Mouse (Mus musculus) heart, embryonic 16.5 days (tissue): ENCODE results near the gene Gnai3. TPM values are rescaled to one million over a fixed set of nuclear protein-coding genes. Genes with fewer than 3 reads are reported as not detected.
A peak's percentile ranks its signal among the peaks of the same experiment; 100 is the strongest.

ENCODE experiments used
- ATAC-seq: fragments of 200-750 bp; cut with Nextera tagmentation; replicated peaks from 2 replicates; pipeline ENCODE4 v1.8.0; 2017; ENCODE audit warnings: moderate number of reproducible peaks; ENCODE audit not compliant: insufficient read depth, low FRiP score; ENCODE audit errors: extremely low read depth
- H3K27ac ChIP-seq: fragments of 300-500 bp; sonication (generic); 2 replicates; pipeline ENCODE4 v1.5.1; 2014; ENCODE audit warnings: mild to moderate bottlenecking, low read length, control low read depth, moderate library complexity
- H3K27me3 ChIP-seq: fragments of 300-500 bp; sonication (generic); 2 replicates; pipeline ENCODE4 v1.6.1; 2014; ENCODE audit warnings: low read length, mixed read lengths; ENCODE audit not compliant: control insufficient read depth, insufficient read depth
- H3K36me3 ChIP-seq: fragments of 300-500 bp; sonication (generic); 2 replicates; pipeline ENCODE4 v1.6.1; 2014; ENCODE audit not compliant: control insufficient read depth, insufficient read depth
- H3K4me1 ChIP-seq: fragments of 300-500 bp; sonication (generic); 2 replicates; pipeline ENCODE4 v1.6.1; 2014; ENCODE audit warnings: low read length, mixed read lengths; ENCODE audit not compliant: control insufficient read depth, insufficient read depth
- H3K4me2 ChIP-seq: fragments of 300-500 bp; sonication (generic); 2 replicates; pipeline ENCODE4 v1.6.1; 2014; ENCODE audit warnings: low read depth, mild to moderate bottlenecking, control low read depth, low read length
- H3K4me3 ChIP-seq: fragments of 300-500 bp; sonication (generic); 2 replicates; pipeline ENCODE4 v1.5.1; 2014; ENCODE audit warnings: mild to moderate bottlenecking, control low read depth, low read length
- H3K9ac ChIP-seq: fragments of 300-500 bp; sonication (generic); 2 replicates; pipeline ENCODE4 v1.6.1; 2014; ENCODE audit warnings: low read length, control low read depth
- H3K9me3 ChIP-seq: fragments of 300-500 bp; sonication (generic); replicated peaks from 2 replicates; pipeline ENCODE4 v1.6.1; 2016; ENCODE audit warnings: low read length; ENCODE audit not compliant: control insufficient read depth
- WGBS: fragments of 180-500 bp; shearing (Covaris S2); extraction: QIAGEN DNeasy Blood & Tissue Kit; methylation state at CpG from one replicate; pipeline ENCODE4 v1.1.7; 2014; 5-methylcytosine and 5-hydroxymethylcytosine counted together
- polyA plus RNA-seq: library from polyadenylated mRNA; unstranded; fragments of >200 nt; fragmentation: Nextera tagmentation; extraction: Ambion mirVana; gene quantifications from 2 replicates; pipeline ENCODE4 v1.2.1, GENCODE M21; 2015

Gnai3 gene
- polyA plus RNA-seq, 1 experiment from 2014 or later = 85.5 TPM

GRCm38 (mm10) chr3:108165532-108166315 lies 19.8 kb upstream of the Gnai3 start:
- no peak for ATAC-seq
- no peak overlapping the region for H3K4me2 ChIP-seq
- H3K36me3 ChIP-seq = no peaks in the 10 kb centered on the region
- 63% methylated on average over 10 of the region's 10 CpGs for WGBS
- H3K9me3 ChIP-seq = no peaks in the 10 kb centered on the region
- no peak overlapping the region for H3K4me3 ChIP-seq
- H3K27ac ChIP-seq = no peak overlapping the region
- no peak overlapping the region; the same call in 1 of the 2 replicates for H3K9ac ChIP-seq
- no peaks in the 10 kb centered on the region for H3K27me3 ChIP-seq
- H3K4me1 ChIP-seq = peaks cover 9% of the 10 kb centered on the region; the same call in 1 of the 2 replicates

GRCm38 (mm10) chr3:108164807-108165206 lies 18.9 kb upstream of the Gnai3 start:
- H3K27me3 ChIP-seq = no peaks in the 10 kb centered on the region
- no peak overlapping the region for H3K9ac ChIP-seq
- no peak overlapping the region for H3K27ac ChIP-seq
- H3K36me3 ChIP-seq = no peaks in the 10 kb centered on the region
- H3K4me1 ChIP-seq = peaks cover 9% of the 10 kb centered on the region; the same call in 1 of the 2 replicates
- H3K9me3 ChIP-seq = no peaks in the 10 kb centered on the region
- peak; percentile 50; the same call in 1 of the 2 replicates for ATAC-seq
- no peak overlapping the region for H3K4me3 ChIP-seq
- peak overlapping the region; percentile 47 for H3K4me2 ChIP-seq
- WGBS = 24% methylated on average over 9 of the region's 9 CpGs

GRCm38 (mm10) chr3:108164091-108164490 lies 18.1 kb upstream of the Gnai3 start:
- no peak overlapping the region for H3K27ac ChIP-seq
- no peak overlapping the region for H3K4me2 ChIP-seq
- H3K4me1 ChIP-seq = peaks cover 14% of the 10 kb centered on the region
- 55% methylated on average over 5 of the region's 5 CpGs for WGBS
- no peaks in the 10 kb centered on the region for H3K36me3 ChIP-seq
- no peak overlapping the region for H3K4me3 ChIP-seq
- H3K9ac ChIP-seq = no peak overlapping the region
- H3K27me3 ChIP-seq = no peaks in the 10 kb centered on the region
- no peaks in the 10 kb centered on the region for H3K9me3 ChIP-seq
- no peak for ATAC-seq

- Histone ChIP-seq H3K36me3 (no peaks in the 10 kb centered on the region), H3K27me3 (no peaks in the 10 kb centered on the region), H3K4me2 (peak overlapping the region; percentile 51), H3K4me3 (no peak overlapping the region), H3K4me1 (peaks cover 19% of the 10 kb centered on the region), H3K9ac (peak overlapping the region; percentile 38; the same call in 1 of the 2 replicates), H3K27ac (peak overlapping the region; percentile 77), H3K9me3 (no peaks in the 10 kb centered on the region)
- 35% methylated on average over 9 of the region's 9 CpGs for WGBS
- ATAC-seq = peak; percentile 88
Observed at GRCm38 (mm10) chr3:108158383-108159037, 12.6 kb upstream of the Gnai3 start.

- no peak within 1 kb of the TSS for H3K4me3 ChIP-seq
- no peaks in the 10 kb centered on the region for H3K27me3 ChIP-seq
- no peak for ATAC-seq
- H3K9me3 ChIP-seq = no peaks in the 10 kb centered on the region
- no peak within 1 kb of the TSS for H3K9ac ChIP-seq
- WGBS = 44% methylated on average over 4 of the region's 4 CpGs
- H3K4me2 ChIP-seq = no peak within 1 kb of the TSS
- peaks cover 19% of the 10 kb centered on the region for H3K4me1 ChIP-seq
- no peaks in the 10 kb centered on the region for H3K36me3 ChIP-seq
- H3K27ac ChIP-seq = no peak within 1 kb of the TSS
Observed at GRCm38 (mm10) chr3:108154656-108155055, 8.7 kb upstream of the Gnai3 start, which contains the start of gene Gpr61. TSS of gene Gpr61 (minus strand) at chr3:108154882.

GRCm38 (mm10) chr3:108152290-108152689 lies 6.3 kb upstream of the Gnai3 start:
- no peaks in the 10 kb centered on the region for H3K9me3 ChIP-seq

GRCm38 (mm10) chr3:108147386-108148235 lies 1.7 kb upstream of the Gnai3 start:
- WGBS = 62% methylated on average over 11 of the region's 11 CpGs
- H3K4me1 ChIP-seq = peaks cover 25% of the 10 kb centered on the region
- peak overlapping the region; percentile 43; the same call in 1 of the 2 replicates for H3K27ac ChIP-seq
- no peaks in the 10 kb centered on the region for H3K9me3 ChIP-seq
- no peaks in the 10 kb centered on the region for H3K27me3 ChIP-seq
- H3K36me3 ChIP-seq = no peaks in the 10 kb centered on the region
- H3K9ac ChIP-seq = no peak overlapping the region
- no peak overlapping the region for H3K4me3 ChIP-seq
- H3K4me2 ChIP-seq = peak overlapping the region; percentile 21; the same call in 1 of the 2 replicates
- ATAC-seq = peak; percentile 55

More at GRCm38 (mm10) chr3:108152290-108152689, 6.3 kb upstream of the Gnai3 start:
- no peak overlapping the region for H3K4me3 ChIP-seq
- 86% methylated on average over 3 of the region's 3 CpGs for WGBS
- H3K4me2 ChIP-seq = no peak overlapping the region
- H3K27ac ChIP-seq = no peak overlapping the region
- no peaks in the 10 kb centered on the region for H3K36me3 ChIP-seq
- peaks cover 8% of the 10 kb centered on the region for H3K4me1 ChIP-seq
- no peak for ATAC-seq
- no peak overlapping the region for H3K9ac ChIP-seq
- H3K27me3 ChIP-seq = no peaks in the 10 kb centered on the region

GRCm38 (mm10) chr3:108146671-108147070 lies 725 bp upstream of the Gnai3 start:
- Histone ChIP-seq H3K4me1 (peaks cover 25% of the 10 kb centered on the region), H3K4me2 (peak overlapping the region; percentile 79), H3K4me3 (peak overlapping the region; percentile 78), H3K9me3 (no peaks in the 10 kb centered on the region), H3K9ac (peak overlapping the region; percentile 82), H3K27me3 (no peaks in the 10 kb centered on the region), H3K36me3 (no peaks in the 10 kb centered on the region), H3K27ac (peak overlapping the region; percentile 95; the same call in 1 of the 2 replicates)
- no peak for ATAC-seq
- 50% methylated on average over 5 of the region's 5 CpGs for WGBS
